Mouse (Mus musculus) cerebellum, adult 2 months (tissue): Measurements from ENCODE around the gene Hemk1.

Experiments used
- CTCF ChIP-seq: fragments of 200-500 bp; IDR thresholded peaks from 2 replicates; pipeline ENCODE4 v1.5.1; 2011; ENCODE audit warnings: low read depth, mild to moderate bottlenecking, control low read depth, low read length, moderate library complexity, borderline replicate concordance; ENCODE audit not compliant: insufficient read depth
- POLR2A ChIP-seq: fragments of 200-500 bp; IDR thresholded peaks from 2 replicates; pipeline ENCODE4 v1.6.1; 2011; ENCODE audit warnings: low read length, control low read depth, borderline replicate concordance; ENCODE audit not compliant: insufficient read depth

- TF ChIP-seq CTCF (no peak), POLR2A (no peak)
Measured at GRCm38 (mm10) chr9:107384396-107384795, 46.2 kb upstream of the Hemk1 start.
